Mouse (Mus musculus) urinary bladder, postnatal 4 days (tissue): Measurements from ENCODE around the gene Cdyl2.

Experiments
- DNase-seq, 2 experiments: peaks; one replicate each; pipeline ENCODE4 v3.0.0; 2021 to 2022; ENCODE audit warnings: low spot score in 2 of 2

Gene Cdyl2

GRCm38 (mm10) chr8:116540136-116540535 lies 192.7 kb downstream of the Cdyl2 start:
- no peak for DNase-seq

- no peak for DNase-seq
Observed at GRCm38 (mm10) chr8:116538763-116539162, 194.0 kb downstream of the Cdyl2 start.

GRCm38 (mm10) chr8:116536786-116537185 lies 196.0 kb downstream of the Cdyl2 start:
- DNase-seq, result no peak

- DNase-seq, result no peak
Observed at GRCm38 (mm10) chr8:116533081-116533480, 199.7 kb downstream of the Cdyl2 start.

GRCm38 (mm10) chr8:116528736-116529135 lies 204.1 kb downstream of the Cdyl2 start:
- DNase-seq, result no peak

GRCm38 (mm10) chr8:116524915-116525314 lies 207.9 kb downstream of the Cdyl2 start:
- DNase-seq, result no peak
